Mouse (Mus musculus): ENCODE data around the gene Zfp51.

The Zfp51 gene

DNA sequence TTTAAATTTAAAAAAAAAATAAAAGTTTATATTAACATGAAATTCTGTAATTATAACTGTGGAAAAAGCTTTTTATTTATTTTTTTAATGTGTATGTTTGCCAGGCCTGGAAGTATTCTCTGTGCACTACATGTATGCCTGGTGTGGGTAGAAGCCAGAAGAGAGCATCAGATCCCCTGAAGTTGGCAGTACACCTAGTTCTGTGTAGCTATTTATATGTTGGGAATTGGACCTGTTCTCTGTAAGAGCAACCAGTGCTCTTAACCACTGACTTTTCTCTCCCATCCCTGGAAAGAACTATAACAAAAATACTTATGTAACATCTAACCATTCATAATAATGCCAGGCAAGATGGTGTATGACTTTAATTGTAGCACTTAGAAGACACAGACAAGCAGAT lies 59.6 kb downstream of the Zfp51 start:
- in situ Hi-C loops (cut with MboI; ENCODE audit: unreplicated experiment in 2 of 2), result loop anchor here (5.0 to 10.0 kb wide), 3 partner anchors 55 to 525 kb away; partner anchors contain the start of genes Zfp51 (in 1 of the 2) and Zfp54 (in 1 of the 2)

All from v-Abl transformed pro-B cells (cell line).